Mouse (Mus musculus) limb, embryonic 11.5 days (tissue): Measurements from ENCODE around the gene Cfap58. TPM values are rescaled to one million over a fixed set of nuclear protein-coding genes. Genes with fewer than 3 reads are reported as not detected.

Source experiments
- ATAC-seq: fragments of 200-750 bp; cut with Nextera tagmentation; 2 replicates; pipeline ENCODE4 v1.8.0; 2017; ENCODE audit warnings: low read depth; ENCODE audit not compliant: insufficient number of reproducible peaks, low FRiP score, low TSS enrichment
- DNase-seq: peaks from one replicate; pipeline ENCODE4 v3.0.0-alpha.2; 2015; ENCODE audit warnings: low spot score
- H3K27ac ChIP-seq: fragments of 300-500 bp; sonication (generic); replicated peaks from 2 replicates; pipeline ENCODE4 v1.5.1; 2014; ENCODE audit warnings: low read depth, mild to moderate bottlenecking, low read length
- H3K27me3 ChIP-seq: fragments of 300-500 bp; sonication (generic); 2 replicates; pipeline ENCODE4 v1.6.1; 2014; ENCODE audit warnings: mild to moderate bottlenecking, low read length, mixed read lengths; ENCODE audit not compliant: control insufficient read depth, insufficient read depth
- H3K36me3 ChIP-seq: fragments of 300-500 bp; sonication (generic); 2 replicates; pipeline ENCODE4 v1.6.1; 2014; ENCODE audit warnings: mild to moderate bottlenecking, low read length, moderate library complexity, mixed read lengths; ENCODE audit not compliant: control insufficient read depth, insufficient read depth
- H3K4me1 ChIP-seq: fragments of 300-500 bp; sonication (generic); 2 replicates; pipeline ENCODE4 v1.6.1; 2014; ENCODE audit warnings: low read length, mixed read lengths; ENCODE audit not compliant: control insufficient read depth, insufficient read depth
- H3K4me2 ChIP-seq: fragments of 300-500 bp; sonication (generic); 2 replicates; pipeline ENCODE4 v1.6.1; 2014; ENCODE audit warnings: low read depth, mild to moderate bottlenecking, moderate library complexity; ENCODE audit not compliant: severe bottlenecking
- H3K4me3 ChIP-seq: fragments of 300-500 bp; sonication (generic); 2 replicates; pipeline ENCODE4 v1.5.1; 2014; ENCODE audit warnings: low read depth, low read length
- H3K9ac ChIP-seq: fragments of 300-500 bp; sonication (generic); 2 replicates; pipeline ENCODE4 v1.6.1; 2014; ENCODE audit warnings: mild to moderate bottlenecking, low read length
- H3K9me3 ChIP-seq: fragments of 300-500 bp; sonication (generic); 2 replicates; pipeline ENCODE4 v1.6.1; 2016; ENCODE audit warnings: low read length; ENCODE audit not compliant: control insufficient read depth
- WGBS: fragments of 180-500 bp; shearing (Covaris S2); extraction: QIAGEN DNeasy Blood & Tissue Kit; methylation state at CpG from one replicate; pipeline ENCODE4 v1.1.7; 2014; 5-methylcytosine and 5-hydroxymethylcytosine counted together
- polyA plus RNA-seq: library from polyadenylated mRNA; unstranded; fragments of >200 nt; fragmentation: Nextera tagmentation; extraction: Ambion mirVana; gene quantifications from 2 replicates; pipeline ENCODE4 v1.2.1, GENCODE M21; 2014

Gene Cfap58
- polyA plus RNA-seq, 1 experiment from 2014 or later, result 0.09 TPM

- Histone ChIP-seq H3K9ac (peak within 1 kb of the TSS; percentile 96), H3K9me3 (no peaks in the 10 kb centered on the region), H3K27me3 (no peaks in the 10 kb centered on the region), H3K36me3 (no peaks in the 10 kb centered on the region), H3K4me2 (peak within 1 kb of the TSS; percentile 81), H3K27ac (peak within 1 kb of the TSS; percentile 93), H3K4me1 (peaks cover 20% of the 10 kb centered on the region), H3K4me3 (peak within 1 kb of the TSS; percentile 81)
- DNase-seq (peak; percentile 87), ATAC-seq (peak; percentile 74)
- under 1% methylated on average over 48 of the region's 48 CpGs for WGBS
Observed at GRCm38 (mm10) chr19:47919126-47919965, 18.1 kb upstream of the Cfap58 start, which contains the start of the genes Cfap43 and Itprip. Cfap43 (minus strand) TSS chr19:47919287. Itprip (minus strand) TSS chr19:47919299.

GRCm38 (mm10) chr19:47919966-47920375, 17.5 kb upstream of the Cfap58 start:
- Histone ChIP-seq H3K9me3 (no peaks in the 10 kb centered on the region), H3K36me3 (no peaks in the 10 kb centered on the region), H3K9ac (peak overlapping the region; percentile 96), H3K27ac (peak overlapping the region; percentile 93; the same call in 1 of the 2 replicates), H3K4me1 (peaks cover 20% of the 10 kb centered on the region), H3K27me3 (no peaks in the 10 kb centered on the region), H3K4me2 (peak overlapping the region; percentile 81), H3K4me3 (peak overlapping the region; percentile 81)
- no peak for ATAC-seq
- no peak for DNase-seq
- 8% methylated on average over 8 of the region's 8 CpGs for WGBS

- WGBS, result 74% methylated on average over 7 of the region's 7 CpGs
- H3K36me3 ChIP-seq, result no peaks in the 10 kb centered on the region
Observed at GRCm38 (mm10) chr19:47925819-47926218, 11.7 kb upstream of the Cfap58 start.

GRCm38 (mm10) chr19:47927032-47927431, 10.4 kb upstream of the Cfap58 start:
- no peak overlapping the region for H3K9ac ChIP-seq
- H3K27me3 ChIP-seq, result no peaks in the 10 kb centered on the region
- H3K4me1 ChIP-seq, result no peaks in the 10 kb centered on the region
- no peak overlapping the region for H3K4me2 ChIP-seq
- ATAC-seq, result no peak
- WGBS, result 97% methylated on average over 2 of the region's 2 CpGs
- H3K9me3 ChIP-seq, result no peaks in the 10 kb centered on the region
- no peak overlapping the region for H3K4me3 ChIP-seq
- H3K36me3 ChIP-seq, result no peaks in the 10 kb centered on the region
- no peak overlapping the region for H3K27ac ChIP-seq
- DNase-seq, result no peak

More at GRCm38 (mm10) chr19:47925819-47926218, 11.7 kb upstream of the Cfap58 start:
- Histone ChIP-seq H3K4me3 (no peak overlapping the region), H3K4me1 (no peaks in the 10 kb centered on the region), H3K27me3 (no peaks in the 10 kb centered on the region), H3K4me2 (no peak overlapping the region), H3K9me3 (no peaks in the 10 kb centered on the region), H3K27ac (no peak overlapping the region), H3K9ac (no peak overlapping the region)
- ATAC-seq (no peak), DNase-seq (no peak)

DNA sequence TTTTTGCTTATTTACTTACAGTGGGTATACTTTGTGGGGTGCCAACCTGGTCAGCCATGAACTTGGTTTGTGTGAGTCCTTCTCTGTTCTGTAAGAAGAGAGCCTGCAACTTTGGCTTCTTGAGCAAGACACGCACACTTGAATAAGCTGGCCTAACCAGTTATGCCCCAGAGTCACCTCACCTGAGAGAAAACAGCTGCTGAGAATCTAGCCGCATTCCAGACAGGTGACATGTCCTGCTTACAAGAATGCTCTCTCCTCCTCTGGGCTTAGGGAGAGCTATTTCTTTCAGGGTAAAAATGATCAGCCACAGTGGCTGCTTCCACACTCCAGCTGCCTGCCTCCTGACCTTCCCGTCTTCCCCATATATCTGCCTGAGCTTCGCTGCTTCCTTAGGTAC, 8.4 kb upstream of the Cfap58 start:
- Histone ChIP-seq H3K4me2 (no peak overlapping the region), H3K27me3 (no peaks in the 10 kb centered on the region), H3K4me1 (no peaks in the 10 kb centered on the region), H3K9me3 (no peaks in the 10 kb centered on the region), H3K9ac (no peak overlapping the region), H3K36me3 (no peaks in the 10 kb centered on the region), H3K27ac (no peak overlapping the region), H3K4me3 (no peak overlapping the region)
- DNase-seq, result no peak
- WGBS, result 80% methylated on average over 4 of the region's 4 CpGs
- no peak for ATAC-seq

GRCm38 (mm10) chr19:47931982-47932638, 5.4 kb upstream of the Cfap58 start:
- H3K9ac ChIP-seq, result no peak overlapping the region
- no peaks in the 10 kb centered on the region for H3K4me1 ChIP-seq
- no peak overlapping the region for H3K27ac ChIP-seq
- H3K9me3 ChIP-seq, result no peaks in the 10 kb centered on the region
- no peak overlapping the region for H3K4me2 ChIP-seq
- 41% methylated on average over 7 of the region's 7 CpGs for WGBS
- DNase-seq (peak; percentile 55), ATAC-seq (0 out of 2 replicates have a peak, but pooled peaks have one; percentile 18)
- no peak overlapping the region for H3K4me3 ChIP-seq
- no peaks in the 10 kb centered on the region for H3K36me3 ChIP-seq
- no peaks in the 10 kb centered on the region for H3K27me3 ChIP-seq

GRCm38 (mm10) chr19:47934146-47934545, 3.3 kb upstream of the Cfap58 start:
- 91% methylated on average over 8 of the region's 8 CpGs for WGBS
- no peak for ATAC-seq

GRCm38 (mm10) chr19:47934636-47935238, 2.7 kb upstream of the Cfap58 start:
- Histone ChIP-seq H3K27me3 (no peaks in the 10 kb centered on the region), H3K4me1 (peaks cover 4% of the 10 kb centered on the region; the same call in 1 of the 2 replicates), H3K9ac (no peak overlapping the region), H3K36me3 (no peaks in the 10 kb centered on the region), H3K9me3 (no peaks in the 10 kb centered on the region), H3K4me2 (no peak overlapping the region), H3K27ac (no peak overlapping the region), H3K4me3 (no peak overlapping the region)
- DNase-seq (no peak), ATAC-seq (no peak)
- 74% methylated on average over 16 of the region's 16 CpGs for WGBS

More at GRCm38 (mm10) chr19:47934146-47934545, 3.3 kb upstream of the Cfap58 start:
- no peak overlapping the region for H3K9ac ChIP-seq
- H3K27ac ChIP-seq, result no peak overlapping the region
- no peak overlapping the region for H3K4me2 ChIP-seq
- no peak for DNase-seq
- no peaks in the 10 kb centered on the region for H3K27me3 ChIP-seq
- no peak overlapping the region for H3K4me3 ChIP-seq
- H3K4me1 ChIP-seq, result peaks cover 4% of the 10 kb centered on the region; the same call in 1 of the 2 replicates
- H3K36me3 ChIP-seq, result no peaks in the 10 kb centered on the region
- H3K9me3 ChIP-seq, result no peaks in the 10 kb centered on the region
